Mouse (Mus musculus) layer of hippocampus, adult 2 months (tissue): ENCODE data around the gene Pimreg. TPM values are rescaled to one million over a fixed set of nuclear protein-coding genes. Genes with fewer than 3 reads are reported as not detected.

Source experiments
- DNase-seq, 2 experiments: peaks; one replicate each; pipeline ENCODE4 v3.0.0; 2022; ENCODE audit warnings: low spot score in 2 of 2
- H3K27ac ChIP-seq: fragments of 200-600 bp; 2 replicates; pipeline ENCODE4 v1.8.1; 2022
- H3K4me3 ChIP-seq: fragments of 200-600 bp; 2 replicates; pipeline ENCODE4 v1.8.1; 2022; ENCODE audit warnings: mild to moderate bottlenecking
- CTCF ChIP-seq: fragments of 200-600 bp; conservative IDR thresholded peaks from 2 replicates; pipeline ENCODE4 v1.8.1; 2022; ENCODE audit warnings: antibody characterized with exemption, mild to moderate bottlenecking, moderate library complexity
- total RNA-seq, 2 experiments: library from RNA; stranded (reverse); gene quantifications; 2 replicates each; pipeline ENCODE4 v1.2.3; 2021

Pimreg gene
- total RNA-seq, 2 experiments from 2014 or later: 0.90 to 0.93 TPM

DNA sequence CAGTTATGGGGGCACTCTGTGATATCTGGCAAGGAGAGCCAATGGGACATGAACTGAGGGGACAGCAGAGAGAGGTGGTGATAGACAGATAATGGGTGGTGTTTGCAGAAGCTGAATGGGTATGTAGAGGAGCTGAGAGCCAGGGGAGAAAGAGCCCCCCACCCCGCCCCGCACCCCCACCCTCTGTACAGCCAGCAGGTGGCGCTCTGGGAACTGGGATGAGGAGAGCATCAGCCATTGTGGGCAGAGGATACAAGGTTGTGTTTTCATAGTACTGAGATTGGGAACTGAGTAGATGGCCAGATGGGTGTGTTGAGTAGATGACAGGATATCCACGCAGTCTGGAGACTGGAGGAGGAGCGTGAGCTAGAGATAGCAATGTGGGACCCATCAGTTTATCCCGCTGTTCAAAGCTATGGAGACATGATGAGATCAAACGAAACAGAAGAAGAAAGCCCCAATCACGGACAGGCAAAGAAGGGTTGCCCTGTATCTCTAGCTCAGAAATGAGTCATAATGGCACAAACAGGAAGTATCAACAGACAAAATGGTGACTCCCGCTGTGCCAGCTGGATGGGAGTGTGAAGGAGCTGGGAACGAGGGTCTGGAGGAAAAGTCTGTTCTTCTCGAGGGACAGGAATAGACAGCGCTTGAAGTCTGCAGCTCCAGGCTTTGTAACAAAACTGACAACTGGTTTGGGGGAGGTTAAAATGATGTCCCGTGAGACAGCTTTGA lies 25.1 kb upstream of the Pimreg start:
- DNase-seq: peak in 1 of 2 experiments; percentile 26
- Histone ChIP-seq H3K27ac (peak overlapping the region; percentile 62; the same call in 1 of the 2 replicates), H3K4me3 (no peak overlapping the region)
- peak; percentile 56 for TF ChIP-seq CTCF

DNA sequence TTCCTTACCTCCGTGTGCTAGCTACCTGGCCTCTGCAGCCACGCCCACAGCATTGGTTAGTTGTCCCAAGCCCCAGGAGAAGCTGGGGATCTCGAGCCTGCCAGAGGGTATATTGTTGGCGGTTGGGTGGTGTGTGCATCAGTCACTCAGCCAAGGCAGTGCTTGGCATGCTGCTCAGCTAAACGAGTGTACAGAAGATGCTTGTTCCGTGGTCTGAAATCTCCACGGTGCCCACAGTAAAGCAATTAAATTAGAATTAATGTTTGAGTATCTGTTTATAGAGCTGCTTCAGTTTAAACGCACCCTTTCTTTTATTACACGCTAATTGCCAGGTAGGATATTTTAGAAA lies 24.6 kb upstream of the Pimreg start:
- Histone ChIP-seq H3K4me3 (no peak overlapping the region), H3K27ac (peak overlapping the region; percentile 62; the same call in 1 of the 2 replicates)
- TF ChIP-seq CTCF: no peak
- DNase-seq: no peak

DNA sequence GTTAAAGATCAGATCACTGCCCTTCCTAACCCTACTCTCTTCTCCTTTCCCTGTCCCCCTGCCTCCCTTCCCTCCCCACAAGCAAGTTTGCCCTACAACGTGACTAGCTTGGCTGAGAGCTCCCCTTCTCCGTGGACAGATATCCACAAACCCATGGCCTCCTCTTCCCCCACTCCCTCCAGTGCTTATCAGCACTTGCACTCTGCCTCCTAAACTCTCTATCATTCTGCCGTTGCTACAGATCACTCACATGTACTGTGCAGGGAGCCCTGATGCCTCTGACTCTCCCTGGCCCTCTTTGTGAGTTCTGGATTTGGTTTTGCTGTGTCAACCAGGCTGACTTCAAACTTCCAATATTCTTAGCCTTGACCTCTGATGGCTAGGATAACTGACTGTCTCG lies 20.8 kb upstream of the Pimreg start:
- Histone ChIP-seq H3K27ac (no peak overlapping the region), H3K4me3 (no peak overlapping the region)
- no peak for DNase-seq
- no peak for TF ChIP-seq CTCF

DNA sequence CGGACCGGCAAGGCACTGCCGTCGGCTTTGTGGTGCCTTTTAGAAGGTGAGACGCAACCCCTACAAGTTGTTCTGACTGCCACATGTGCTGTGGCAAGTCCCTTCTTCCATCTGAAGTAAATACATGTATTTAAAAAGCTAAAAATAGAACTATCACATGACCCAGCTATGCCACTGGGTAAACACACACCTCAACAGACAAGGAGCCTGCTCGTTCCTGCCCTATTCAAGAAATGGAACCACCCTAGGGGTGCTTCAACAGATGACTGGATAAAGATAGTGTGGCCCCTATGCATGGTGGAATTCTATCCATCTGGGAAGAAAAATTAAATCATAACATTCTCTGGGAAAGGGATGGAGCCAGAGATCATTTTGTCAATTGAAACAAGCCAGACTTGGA lies 19.0 kb upstream of the Pimreg start:
- Histone ChIP-seq H3K27ac (no peak overlapping the region), H3K4me3 (no peak overlapping the region)
- no peak for TF ChIP-seq CTCF
- no peak for DNase-seq

DNA sequence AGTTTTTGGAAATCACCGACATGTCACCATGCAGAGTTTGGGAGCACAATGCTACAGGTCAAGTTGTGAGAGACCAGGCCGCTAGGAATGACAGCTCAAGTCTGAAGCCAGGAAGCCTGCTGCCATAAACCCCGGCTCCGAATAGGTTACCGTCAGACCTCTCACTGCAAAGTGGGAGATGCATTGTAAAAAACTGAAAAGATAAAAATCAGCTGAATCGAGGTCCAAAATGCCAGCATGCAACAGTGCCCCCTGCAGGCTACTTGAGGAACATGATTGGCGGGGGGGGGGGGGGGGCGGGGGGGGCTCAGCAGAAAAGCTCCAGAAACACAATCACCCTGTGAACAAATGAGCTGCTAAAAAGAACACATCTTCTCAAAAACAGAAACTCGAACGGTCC lies 18.3 kb upstream of the Pimreg start:
- Histone ChIP-seq H3K4me3 (no peak overlapping the region; the same call in 1 of the 2 replicates), H3K27ac (peak overlapping the region; percentile 46; the same call in 1 of the 2 replicates)
- peak in 1 of 2 experiments; percentile 51 for DNase-seq
- peak; percentile 62 for TF ChIP-seq CTCF

DNA sequence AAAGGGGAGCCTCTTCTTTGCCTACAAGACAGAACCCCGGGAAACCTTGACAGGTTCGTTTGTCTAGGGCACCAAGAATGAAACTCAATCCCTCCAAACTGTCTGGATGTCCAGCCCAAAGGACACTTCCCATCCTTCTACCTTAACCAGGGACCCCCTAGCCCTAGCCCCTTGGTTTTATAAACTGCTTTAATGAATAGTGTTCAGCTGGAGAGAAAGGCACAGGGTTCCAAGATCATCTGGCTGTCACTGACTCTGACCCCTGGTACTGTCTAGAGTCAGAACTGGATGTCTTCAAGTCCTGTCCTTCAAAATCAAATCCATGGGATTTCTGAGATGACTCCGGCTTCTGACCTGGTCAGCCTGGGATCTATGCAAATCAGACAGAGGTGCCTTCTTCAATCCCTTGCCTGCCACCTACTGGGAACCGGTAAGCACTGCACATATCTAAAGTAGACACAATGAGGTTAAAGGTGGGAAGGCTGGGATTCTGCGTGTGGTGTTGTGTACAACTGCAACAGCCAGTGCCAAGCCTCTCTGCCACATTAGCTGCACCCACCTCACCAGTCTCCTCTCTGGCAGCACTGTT lies 17.5 kb upstream of the Pimreg start:
- H3K27ac ChIP-seq: peak overlapping the region; percentile 46; the same call in 1 of the 2 replicates
- H3K4me3 ChIP-seq: no peak overlapping the region
- DNase-seq: peak; percentile 54 to 75
- peak; percentile 88 for TF ChIP-seq CTCF

DNA sequence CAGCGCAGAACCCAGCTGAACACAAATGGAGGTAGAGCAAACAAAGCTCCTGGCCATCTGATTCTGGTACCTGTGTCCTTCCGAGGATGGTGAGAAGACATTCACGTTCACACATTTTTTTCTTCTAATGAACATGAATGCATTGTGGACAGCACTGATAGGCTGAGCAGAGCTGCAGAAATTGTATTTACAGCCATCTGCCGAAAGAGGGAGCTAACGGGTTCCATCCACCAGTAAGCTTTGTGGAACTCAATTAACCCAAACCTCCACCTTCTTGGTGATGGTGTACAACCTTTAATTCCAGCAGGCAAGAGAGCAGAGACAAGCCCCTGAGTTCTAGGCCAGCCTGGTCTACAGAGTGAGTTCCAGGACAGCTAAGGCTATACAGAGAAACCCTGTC lies 16.0 kb upstream of the Pimreg start:
- no peak for DNase-seq
- peak; percentile 74 for TF ChIP-seq CTCF
- Histone ChIP-seq H3K4me3 (no peak overlapping the region), H3K27ac (no peak overlapping the region)

DNA sequence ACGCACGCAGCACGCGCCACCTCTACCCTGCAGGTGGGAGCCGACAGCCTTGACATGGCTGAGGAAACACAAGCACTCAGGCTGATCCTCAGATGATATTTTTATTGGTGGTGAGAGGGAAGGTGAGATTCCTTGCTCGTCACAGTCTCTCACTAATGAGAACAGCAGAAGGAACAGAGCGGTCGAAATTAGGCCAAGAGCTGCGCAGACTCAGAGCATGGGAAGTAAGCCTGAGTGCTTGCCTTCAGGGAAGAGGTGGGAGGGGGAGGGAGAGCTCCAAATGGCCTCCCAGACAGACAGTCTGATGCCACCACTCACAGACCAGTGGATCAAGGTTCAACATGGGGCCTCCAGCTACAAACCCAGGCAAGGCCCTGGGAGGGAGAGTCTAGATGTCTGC lies 15.3 kb upstream of the Pimreg start:
- Histone ChIP-seq H3K4me3 (no peak overlapping the region), H3K27ac (no peak overlapping the region)
- DNase-seq: no peak
- no peak for TF ChIP-seq CTCF

DNA sequence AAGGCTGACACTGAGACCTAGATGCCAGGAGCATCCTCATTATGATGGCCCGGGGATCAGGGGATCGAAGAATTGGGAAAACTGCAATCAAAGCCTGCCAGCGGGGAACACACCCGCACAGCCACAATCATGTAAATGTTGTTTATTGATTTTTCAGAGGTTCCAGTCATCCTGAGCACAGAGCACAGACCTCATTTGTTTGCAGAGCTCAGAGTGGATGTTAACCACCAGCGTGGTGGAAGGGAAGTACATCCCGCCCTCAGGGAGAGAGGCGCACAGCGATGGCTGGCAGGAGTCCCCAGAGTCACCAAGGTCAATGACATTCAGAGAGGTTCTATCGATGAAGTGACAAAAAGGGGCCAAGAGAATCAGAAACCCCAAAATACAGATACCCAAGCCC lies 14.0 kb upstream of the Pimreg start:
- DNase-seq: no peak
- Histone ChIP-seq H3K27ac (no peak overlapping the region), H3K4me3 (no peak overlapping the region)
- TF ChIP-seq CTCF: no peak

DNA sequence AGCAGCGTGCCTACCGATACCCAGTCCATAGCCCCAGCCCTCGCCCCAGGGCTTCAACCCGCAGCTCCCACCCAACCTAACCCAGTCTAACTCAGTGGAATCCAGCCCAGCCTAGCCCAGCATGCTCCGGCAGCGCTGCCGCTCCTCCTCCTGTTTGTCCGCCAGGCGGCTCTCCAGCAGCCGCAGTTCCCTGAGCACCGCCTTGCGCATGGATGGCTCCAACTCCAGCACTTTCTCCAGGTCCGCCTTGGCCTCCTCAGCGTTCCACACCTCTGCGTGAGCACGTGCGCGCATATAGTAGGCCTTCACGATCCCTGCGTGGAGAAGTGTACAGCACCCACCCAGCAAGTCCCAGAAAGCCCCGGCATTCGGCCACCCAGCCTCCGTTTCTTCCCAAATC lies 12.7 kb upstream of the Pimreg start:
- peak overlapping the region; percentile 1; the same call in 1 of the 2 replicates for H3K4me3 ChIP-seq
- no peak overlapping the region for H3K27ac ChIP-seq
- TF ChIP-seq CTCF: peak; percentile 84
- peak in 1 of 2 experiments; percentile 45 for DNase-seq

DNA sequence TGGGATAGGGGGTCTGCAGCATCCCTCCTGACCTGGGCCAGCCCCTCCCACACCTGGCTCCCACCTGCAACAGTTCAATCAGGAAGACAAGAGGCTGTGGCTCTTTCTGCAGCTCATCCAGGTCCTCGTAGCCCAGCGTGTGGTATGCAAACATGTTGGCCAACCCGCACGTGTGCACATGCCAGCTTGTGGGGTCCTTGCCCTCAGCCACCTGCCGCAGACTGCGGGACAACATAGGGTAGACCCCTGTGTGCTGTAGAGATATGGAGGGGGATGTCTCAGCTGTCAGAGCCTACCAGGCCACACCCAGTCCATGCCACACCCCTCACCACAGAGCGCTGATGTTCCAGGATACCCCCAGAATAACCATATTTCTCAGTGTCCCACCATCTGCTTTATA lies 10.5 kb upstream of the Pimreg start:
- no peak for TF ChIP-seq CTCF
- Histone ChIP-seq H3K27ac (no peak overlapping the region), H3K4me3 (no peak overlapping the region)
- DNase-seq: no peak

DNA sequence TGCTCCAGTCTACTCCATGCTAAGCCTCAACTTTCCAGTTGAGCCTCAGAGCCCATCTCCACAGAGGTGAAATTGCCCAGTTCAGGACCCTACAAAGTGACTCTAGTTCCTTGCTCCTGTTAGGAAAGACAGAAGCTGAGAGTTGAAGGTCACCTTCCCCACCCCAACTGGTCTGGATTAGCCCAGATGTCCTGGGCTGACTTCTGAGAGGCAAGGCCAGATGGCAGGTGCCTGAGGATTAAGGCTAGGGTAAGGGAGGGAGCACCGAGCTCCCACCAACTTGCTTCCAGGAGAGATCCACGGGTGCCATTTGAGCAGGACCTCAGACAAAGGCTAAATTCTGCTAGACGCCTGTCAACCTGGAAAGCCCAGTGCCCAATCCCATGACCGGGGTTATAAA lies 9.7 kb upstream of the Pimreg start:
- TF ChIP-seq CTCF: no peak
- no peak overlapping the region for H3K27ac ChIP-seq
- H3K4me3 ChIP-seq: no peak overlapping the region
- no peak for DNase-seq

DNA sequence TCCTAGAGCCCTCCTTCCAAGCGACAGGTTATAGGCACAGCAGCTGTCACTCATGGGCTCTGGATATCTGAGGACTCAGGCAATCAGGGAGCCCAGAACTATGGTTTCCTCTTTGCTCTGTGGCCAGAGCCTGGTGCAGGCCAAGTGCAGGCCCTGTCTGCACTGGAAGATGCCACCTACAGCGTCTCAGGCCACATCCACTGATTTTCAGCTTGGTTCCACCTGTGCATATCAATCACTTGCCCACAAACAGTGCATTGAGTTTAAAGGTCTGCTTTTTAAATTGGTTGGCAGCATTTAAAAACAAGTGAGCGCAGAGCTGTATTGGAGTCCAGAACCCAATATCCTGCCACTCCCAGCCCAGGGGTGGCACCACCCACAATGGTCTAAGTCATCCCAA lies 9.2 kb upstream of the Pimreg start:
- Histone ChIP-seq H3K27ac (no peak overlapping the region), H3K4me3 (no peak overlapping the region)
- no peak for TF ChIP-seq CTCF
- no peak for DNase-seq

DNA sequence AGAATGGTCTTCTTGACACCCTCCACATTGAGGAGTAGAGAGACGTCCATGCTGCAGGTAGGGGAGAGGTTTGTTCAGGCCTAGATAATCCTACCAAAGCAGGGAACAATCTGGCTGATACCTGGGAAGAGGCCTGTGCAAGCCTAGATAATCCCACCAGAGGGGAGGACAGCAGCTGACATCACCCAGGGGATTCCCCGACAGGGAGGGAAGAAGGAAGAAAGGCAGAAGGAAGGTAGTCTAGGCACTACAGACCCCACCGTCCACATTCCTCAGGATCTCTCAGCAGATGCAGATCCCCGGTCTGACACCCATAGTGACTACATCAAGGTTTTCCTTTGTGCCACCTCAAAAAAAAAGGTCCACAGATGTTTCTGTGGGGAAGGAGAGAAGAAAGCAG lies 4.4 kb upstream of the Pimreg start, which contains the start of gene Aipl1:
Gene Aipl1, minus strand, starts transcription at position 101 of the 400 bp plus-strand sequence.
- Histone ChIP-seq H3K27ac (no peak within 1 kb of the TSS), H3K4me3 (no peak within 1 kb of the TSS)
- no peak for TF ChIP-seq CTCF
- DNase-seq: no peak
